Mouse (Mus musculus) thymus, adult 2 months (tissue): Measurements from ENCODE around the gene Stab2.

ENCODE experiments used
- CTCF ChIP-seq: fragments of 200-500 bp; IDR thresholded peaks from 2 replicates; pipeline ENCODE4 v1.5.1; 2012; ENCODE audit warnings: mild to moderate bottlenecking, control low read depth, low read length, moderate library complexity, borderline replicate concordance; ENCODE audit not compliant: control insufficient read depth, poor library complexity, insufficient read depth; ENCODE audit errors: extremely low read depth
- POLR2A ChIP-seq: fragments of 200-500 bp; IDR thresholded peaks from 2 replicates; pipeline ENCODE4 v1.6.1; 2012; ENCODE audit warnings: mild to moderate bottlenecking, low read length, control low read depth, moderate library complexity; ENCODE audit not compliant: control insufficient read depth, poor library complexity, insufficient read depth; ENCODE audit errors: extremely low read depth

- TF ChIP-seq POLR2A: no peak
- no peak for TF ChIP-seq CTCF
These were observed 92.2 kb downstream of the Stab2 start for GRCm38 (mm10) chr10:86915595-86915994.
